Comparison of ENCODE assay signal across 22 mouse cellular contexts in the genomic region with DNA sequence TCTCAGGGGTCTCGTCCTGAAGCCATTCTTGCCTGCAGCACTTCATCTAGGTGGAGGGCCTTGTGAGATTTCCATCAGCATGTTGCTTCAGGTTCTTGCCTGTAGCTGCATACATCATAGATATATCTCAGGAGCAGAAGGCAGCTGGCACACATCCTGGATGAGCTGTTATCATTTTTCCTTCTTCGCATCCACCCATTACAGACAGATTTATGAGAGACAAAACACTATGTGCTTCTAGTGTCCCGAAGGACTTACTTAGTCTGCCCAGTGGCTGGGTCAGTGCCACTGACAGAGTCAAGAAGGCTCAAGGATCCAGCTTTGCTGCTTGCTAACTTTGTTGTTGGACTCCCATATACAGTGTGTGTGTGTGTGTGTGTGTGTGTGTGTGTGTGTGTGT.
"Had no signal": no experiment of that assay in that cellular context is flagged by ENCODE, and none has a peak within 500 bp of the region (broad histone marks: within the 10 kb centered on the region; RNA-seq: fewer than 3 reads in every experiment).

No protein-coding gene starts in this region.

- H3K9ac ChIP-seq: kidney, embryonic 15.5 days; limb, embryonic 12.5 days; limb, embryonic 15.5 days; liver, embryonic 14.5 days; liver, postnatal 0 days; lung, embryonic 14.5 days; neural tube, embryonic 12.5 days; neural tube, embryonic 15.5 days had no signal

- H3K27ac ChIP-seq: kidney, embryonic 15.5 days; limb, embryonic 12.5 days; limb, embryonic 15.5 days; liver, embryonic 14.5 days; neural tube, embryonic 12.5 days; neural tube, embryonic 15.5 days; stomach, postnatal 0 days had no signal

- ATAC-seq: liver, postnatal 0 days; lung, postnatal 0 days had no signal

- H3K4me1 ChIP-seq: kidney, embryonic 15.5 days; limb, embryonic 15.5 days; neural tube, embryonic 12.5 days; neural tube, embryonic 15.5 days had no signal

- H3K27me3 ChIP-seq: kidney, embryonic 15.5 days; limb, embryonic 12.5 days; limb, embryonic 15.5 days; megakaryocyte, embryonic 14.5 days; neural tube, embryonic 12.5 days; neural tube, embryonic 15.5 days had no signal

- H3K4me2 ChIP-seq: kidney, embryonic 15.5 days; limb, embryonic 12.5 days; limb, embryonic 15.5 days; liver, embryonic 11.5 days; lung, embryonic 14.5 days; midbrain, embryonic 11.5 days; neural tube, embryonic 12.5 days; neural tube, embryonic 15.5 days had no signal

- H3K36me3 ChIP-seq: kidney, embryonic 15.5 days; limb, embryonic 12.5 days; limb, embryonic 15.5 days; neural tube, embryonic 12.5 days; neural tube, embryonic 15.5 days had no signal

- DNase-seq: kidney, adult 8-10 months; kidney, postnatal 10 days; kidney, postnatal 4 days; left cerebral cortex, postnatal 4 days; liver, postnatal 0 days; lung, embryonic 14.5 days; lung, postnatal 36 days; midbrain, embryonic 14.5 days; thymus, adult 2 months; thymus, postnatal 14 days; thymus, postnatal 4 days had no signal

- H3K9me3 ChIP-seq: kidney, embryonic 15.5 days; limb, embryonic 12.5 days; limb, embryonic 15.5 days; megakaryocyte, embryonic 14.5 days; neural tube, embryonic 12.5 days; neural tube, embryonic 15.5 days had no signal

- H3K4me3 ChIP-seq: kidney, embryonic 15.5 days; limb, embryonic 12.5 days; limb, embryonic 15.5 days; megakaryocyte, embryonic 14.5 days; neural tube, embryonic 12.5 days; neural tube, embryonic 15.5 days had no signal
